Mouse (Mus musculus): ENCODE data around the gene Tceal7.

DNA sequence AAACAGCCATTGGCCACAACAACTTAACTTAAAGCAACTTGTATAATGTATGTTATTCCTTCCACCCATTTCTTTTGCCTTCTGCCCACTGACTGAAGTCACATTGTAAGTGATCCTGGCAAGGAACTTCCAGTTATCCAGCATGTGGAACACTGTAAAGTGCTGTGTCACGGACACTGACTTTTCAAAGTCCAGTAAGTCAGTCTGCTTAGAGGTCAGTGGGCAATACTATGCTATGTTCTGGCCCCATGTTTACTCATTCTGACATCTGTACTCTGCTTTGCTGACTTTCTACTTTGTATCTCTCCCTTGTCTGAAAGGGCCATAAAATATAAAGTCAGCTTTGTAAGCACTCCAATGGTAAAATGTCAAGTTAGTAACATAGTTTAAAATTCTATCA lies 31.5 kb upstream of the Tceal7 start:
- TF ChIP-seq CTCF (IDR thresholded peaks at IDR 0.05; ENCODE audit: low read depth, low read length) (no peak), POLR2AphosphoS5 (IDR thresholded peaks at IDR 0.05; ENCODE audit: insufficient replicate concordance, low read depth, low read length) (no peak)

Measured in G1E (cell line).